Mouse (Mus musculus) MEL-GATA-1-ER (cell line): ENCODE measurements around the gene Efcc1.

Source experiments
- DNase-seq: peaks from one replicate; pipeline ENCODE4 v3.0.0-alpha.2; 2012; ENCODE audit warnings: low read depth; ENCODE audit errors: extremely low read depth

Efcc1 gene

DNA sequence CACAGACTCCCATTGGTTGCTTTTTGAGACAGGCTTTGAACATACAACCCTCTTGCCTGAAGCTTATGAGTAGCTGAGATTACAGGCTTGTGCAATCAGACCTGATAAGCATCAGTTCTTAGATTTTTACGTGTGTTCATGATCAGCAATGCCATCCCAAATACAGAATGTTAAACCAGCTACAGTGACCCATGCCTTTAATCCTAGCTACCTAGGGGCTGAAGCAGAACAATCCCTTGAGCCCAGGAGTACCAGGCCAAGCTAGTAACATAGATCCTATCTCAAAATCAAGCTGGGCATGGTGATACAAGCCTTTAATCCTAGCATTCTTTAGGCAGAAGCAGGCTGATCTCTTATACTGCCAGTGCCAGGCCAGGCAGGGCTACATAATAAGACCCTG is 73.4 kb downstream of the Efcc1 start:
- no peak for DNase-seq

DNA sequence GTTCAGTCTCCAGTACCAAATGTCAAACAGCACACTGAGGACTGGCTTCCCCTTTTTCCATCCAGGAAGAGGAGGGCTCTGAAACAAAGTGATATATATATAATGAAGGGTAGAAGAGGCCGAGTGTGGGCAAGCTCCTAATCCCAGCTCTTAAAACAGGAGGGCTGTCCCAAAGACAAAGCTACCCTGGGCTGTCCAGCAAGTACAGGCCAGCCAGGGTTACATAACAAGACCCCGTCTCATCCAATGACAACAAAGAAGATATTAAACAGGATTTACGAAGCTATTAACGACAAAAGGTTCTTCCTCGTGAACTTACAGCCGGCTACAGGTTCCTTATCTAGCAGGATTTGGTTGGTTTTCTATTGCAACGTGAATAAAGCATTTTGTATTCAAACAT is 74.2 kb downstream of the Efcc1 start:
- no peak for DNase-seq

DNA sequence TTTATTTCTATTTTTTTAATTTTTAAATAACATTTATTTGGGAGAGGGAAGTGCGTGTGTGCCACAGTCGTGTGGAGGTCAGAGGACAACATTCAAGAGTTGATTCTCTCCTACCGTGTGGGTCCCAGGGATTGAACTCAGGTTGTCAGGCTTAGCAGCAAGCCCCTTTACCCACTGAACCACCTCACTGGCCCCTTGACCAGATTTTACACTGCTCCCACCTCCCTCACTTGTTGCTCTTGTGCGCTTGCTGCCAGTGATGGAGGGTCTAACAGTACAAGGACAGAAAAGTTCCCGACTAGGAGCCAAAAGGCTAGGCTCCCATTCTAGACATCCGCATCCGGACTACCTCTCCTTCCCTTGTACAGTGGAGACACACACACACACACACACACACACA is 74.8 kb downstream of the Efcc1 start:
- no peak for DNase-seq
